Mouse (Mus musculus): ENCODE measurements around the gene Rd3l.

The Rd3l gene

DNA sequence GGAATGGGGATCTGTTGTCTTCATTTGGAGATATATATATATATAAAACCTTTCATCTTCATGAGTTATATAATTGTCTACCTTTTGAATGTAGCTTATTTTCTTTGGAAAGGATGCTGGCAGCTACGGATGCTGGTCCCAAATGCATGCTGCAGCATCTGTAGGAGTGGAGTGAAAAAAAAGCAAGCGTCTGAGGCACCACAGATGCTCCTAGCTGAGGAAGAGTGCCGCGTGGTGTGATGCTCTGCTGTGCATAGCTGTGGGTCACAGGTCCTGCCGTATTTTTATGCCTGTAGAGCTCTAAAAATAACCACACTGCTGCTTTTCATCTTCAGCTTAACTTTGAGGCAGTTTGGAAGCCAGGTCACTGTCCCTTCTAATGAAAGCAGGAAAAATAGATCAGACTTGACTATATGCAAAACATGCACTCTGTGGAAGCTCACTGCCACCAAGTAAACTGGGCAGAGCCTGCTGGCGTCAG lies at the start of gene Rd3l:
Gene Rd3l (minus strand): TSS at position 431 of the 481 bp plus-strand sequence.
- DNase-seq (ENCODE audit: low spot score) = no peak

DNA sequence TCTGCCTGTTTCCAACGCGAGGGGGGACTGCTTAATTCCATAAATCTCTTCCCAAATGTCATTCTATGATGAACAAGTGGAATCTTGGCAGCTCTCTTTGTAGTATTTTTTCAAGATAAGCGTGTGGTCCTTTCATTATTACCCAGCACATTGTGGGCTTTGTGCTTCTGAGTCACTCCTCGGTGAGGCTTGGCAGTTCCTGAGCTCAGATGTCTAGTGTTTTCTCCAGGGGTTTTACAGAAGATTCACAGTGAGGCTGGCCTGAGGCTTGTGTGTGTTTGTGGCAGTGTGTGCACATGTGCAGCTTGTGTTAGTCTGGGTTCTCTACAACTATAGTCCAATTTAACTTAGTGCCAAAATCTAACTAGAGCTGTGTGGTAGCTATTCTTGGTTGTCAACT lies 46.3 kb upstream of the Rd3l start:
- no peak for DNase-seq (ENCODE audit: low spot score)

DNA sequence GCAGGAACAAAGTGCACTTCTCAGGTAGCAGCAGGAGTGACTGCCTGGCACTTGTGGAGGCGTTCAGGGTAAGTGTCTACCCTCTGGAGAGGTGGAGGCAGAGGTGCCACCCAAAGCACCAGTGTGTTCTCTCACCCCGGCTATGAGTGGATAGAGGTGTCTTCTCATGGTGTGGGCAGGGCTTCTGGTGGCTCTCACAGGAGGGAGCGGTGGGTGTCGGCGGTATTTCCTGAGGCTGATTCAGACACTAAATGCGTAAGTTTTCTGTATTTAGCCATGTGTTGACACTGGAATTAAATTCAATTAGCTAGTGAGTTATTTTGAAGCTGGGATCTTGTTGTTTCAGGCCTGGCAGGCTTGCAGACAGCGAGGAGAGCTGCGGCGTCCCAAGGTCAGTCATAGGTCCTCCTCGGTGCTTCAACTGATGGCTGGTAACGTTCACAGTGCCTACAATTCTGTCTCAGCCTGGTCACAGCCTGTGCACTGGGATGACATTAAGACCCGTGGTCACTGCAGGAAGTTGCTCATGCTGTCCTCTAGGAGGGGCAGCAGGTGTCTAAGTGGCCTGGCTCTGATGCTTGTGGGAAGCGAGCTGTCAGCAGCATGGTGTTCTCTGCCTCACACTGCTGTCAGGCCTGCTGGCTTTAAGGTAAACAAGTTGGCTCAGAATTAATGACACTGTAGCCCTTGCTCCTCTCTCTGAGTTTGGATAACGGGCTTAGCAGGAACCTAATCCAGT lies 45.0 kb upstream of the Rd3l start:
- no peak for DNase-seq (ENCODE audit: low spot score)

DNA sequence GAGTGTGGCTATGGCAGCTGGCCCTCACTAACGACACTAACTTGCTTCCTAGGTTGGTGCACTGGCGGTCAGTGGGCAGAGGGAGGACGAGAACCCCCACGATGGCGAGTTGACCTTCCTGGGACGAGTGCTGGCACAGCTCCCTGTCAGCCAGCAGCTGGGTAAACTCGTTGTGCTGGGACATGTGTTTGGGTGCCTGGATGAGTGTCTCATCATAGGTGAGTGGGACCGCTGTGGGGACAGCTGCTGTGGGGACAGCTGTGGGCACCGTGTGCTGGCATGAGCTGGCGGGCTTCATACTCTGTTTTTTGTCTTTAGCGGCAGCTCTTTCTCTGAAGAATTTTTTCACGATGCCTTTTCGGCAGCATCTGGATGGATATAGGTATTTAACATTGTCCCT lies 44.3 kb upstream of the Rd3l start:
- no peak for DNase-seq (ENCODE audit: low spot score)

DNA sequence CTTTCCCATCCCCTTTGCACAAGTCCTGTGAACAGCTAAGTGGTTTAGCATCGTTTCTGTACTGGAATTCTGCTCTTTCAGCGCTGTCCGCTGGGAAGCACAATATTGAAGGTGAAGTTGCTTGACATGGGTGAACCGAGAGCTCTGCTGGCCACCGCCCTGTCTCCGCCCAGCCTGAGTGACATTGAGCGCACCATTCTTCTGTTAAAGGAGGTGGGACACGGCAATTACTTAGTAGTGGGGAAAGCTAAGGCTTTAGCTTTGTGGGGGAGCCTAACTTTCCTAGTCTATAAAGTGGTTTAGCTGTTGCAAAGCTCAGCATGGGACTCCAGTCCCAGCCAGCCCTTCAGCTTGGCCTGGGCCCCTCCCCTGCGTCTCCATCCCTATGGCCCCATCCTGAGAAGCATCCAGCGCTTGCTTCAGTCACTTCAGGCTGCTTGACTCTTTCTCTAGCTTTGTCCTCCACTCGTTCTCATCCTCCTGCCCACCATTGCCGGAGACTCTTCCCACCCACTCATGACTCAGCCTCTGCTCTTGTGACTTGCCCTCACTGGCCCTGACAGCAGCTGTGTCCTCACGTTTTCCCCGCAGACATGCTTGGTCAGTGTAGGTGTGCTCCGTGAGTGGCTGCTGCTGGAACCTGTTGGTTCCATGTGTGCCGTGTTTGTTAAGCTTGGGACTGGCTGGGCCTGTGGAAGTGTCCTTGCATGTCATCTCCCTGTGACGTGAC lies 43.6 kb upstream of the Rd3l start:
- DNase-seq (ENCODE audit: low spot score) = no peak

DNA sequence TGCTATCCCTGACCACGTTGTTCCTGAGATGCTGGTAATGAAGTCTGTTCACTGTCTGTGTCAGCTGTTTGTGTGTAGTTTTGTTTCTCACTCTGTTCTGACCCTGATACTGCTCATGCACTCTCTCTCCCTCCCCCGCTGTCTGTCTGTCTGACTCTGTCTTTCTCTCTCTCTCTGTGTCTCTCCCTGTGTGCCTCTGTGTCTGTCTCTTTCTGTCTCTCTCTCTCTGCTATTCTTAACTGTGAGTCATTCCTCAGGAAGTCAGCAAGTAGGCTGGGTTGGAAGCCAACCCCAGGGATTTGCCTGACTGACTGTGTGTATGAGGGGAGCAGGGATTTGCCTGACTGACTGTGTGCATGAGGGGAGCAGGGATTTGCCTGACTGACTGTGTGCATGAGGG lies 42.2 kb upstream of the Rd3l start:
- DNase-seq (ENCODE audit: low spot score) = no peak

DNA sequence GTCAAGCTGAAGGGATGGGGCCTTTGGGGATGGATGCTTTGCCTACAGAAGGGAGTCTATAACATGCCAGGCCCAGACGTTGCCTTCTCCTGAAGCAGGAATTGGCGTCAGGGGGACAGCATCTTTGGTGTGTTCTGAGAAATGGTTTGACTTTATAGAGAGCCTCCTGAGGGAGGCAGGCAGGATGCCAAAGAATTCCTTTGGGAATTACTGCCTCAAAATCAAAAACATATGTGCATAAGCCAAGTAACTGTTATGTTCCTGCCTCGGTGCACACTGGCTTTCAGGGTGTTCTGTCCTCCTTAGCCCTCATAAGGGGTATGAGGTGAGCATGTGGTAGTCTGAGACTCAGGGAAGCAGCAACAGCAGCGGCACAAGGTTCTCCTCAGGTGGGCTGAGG lies 35.2 kb upstream of the Rd3l start:
- no peak for DNase-seq (ENCODE audit: low spot score)

DNA sequence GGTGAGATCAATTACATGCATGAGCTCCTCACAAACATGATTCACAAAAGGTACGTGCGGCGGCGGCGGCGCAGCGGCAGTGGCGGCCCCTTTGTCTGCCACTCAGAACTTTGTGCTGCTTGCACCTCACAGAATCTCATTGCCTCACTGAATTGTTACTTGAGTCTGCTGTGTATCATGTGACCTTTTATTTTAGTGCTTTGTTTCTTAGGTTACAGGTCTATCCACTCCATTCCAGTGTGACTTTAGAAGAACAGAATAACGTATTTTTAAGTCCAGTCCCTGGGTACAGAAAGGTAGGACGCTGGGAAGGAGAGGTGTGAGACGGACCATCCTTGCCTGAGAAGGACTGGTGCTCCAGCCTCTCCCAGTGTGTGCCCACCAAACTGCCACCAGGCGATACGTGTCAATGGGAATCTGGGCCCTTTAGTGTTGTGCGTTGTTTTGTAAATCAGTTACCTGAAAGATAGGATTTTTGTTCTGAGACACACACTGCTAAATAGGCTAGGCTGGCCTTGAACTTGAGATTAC lies 32.2 kb upstream of the Rd3l start:
- DNase-seq (ENCODE audit: low spot score) = no peak

DNA sequence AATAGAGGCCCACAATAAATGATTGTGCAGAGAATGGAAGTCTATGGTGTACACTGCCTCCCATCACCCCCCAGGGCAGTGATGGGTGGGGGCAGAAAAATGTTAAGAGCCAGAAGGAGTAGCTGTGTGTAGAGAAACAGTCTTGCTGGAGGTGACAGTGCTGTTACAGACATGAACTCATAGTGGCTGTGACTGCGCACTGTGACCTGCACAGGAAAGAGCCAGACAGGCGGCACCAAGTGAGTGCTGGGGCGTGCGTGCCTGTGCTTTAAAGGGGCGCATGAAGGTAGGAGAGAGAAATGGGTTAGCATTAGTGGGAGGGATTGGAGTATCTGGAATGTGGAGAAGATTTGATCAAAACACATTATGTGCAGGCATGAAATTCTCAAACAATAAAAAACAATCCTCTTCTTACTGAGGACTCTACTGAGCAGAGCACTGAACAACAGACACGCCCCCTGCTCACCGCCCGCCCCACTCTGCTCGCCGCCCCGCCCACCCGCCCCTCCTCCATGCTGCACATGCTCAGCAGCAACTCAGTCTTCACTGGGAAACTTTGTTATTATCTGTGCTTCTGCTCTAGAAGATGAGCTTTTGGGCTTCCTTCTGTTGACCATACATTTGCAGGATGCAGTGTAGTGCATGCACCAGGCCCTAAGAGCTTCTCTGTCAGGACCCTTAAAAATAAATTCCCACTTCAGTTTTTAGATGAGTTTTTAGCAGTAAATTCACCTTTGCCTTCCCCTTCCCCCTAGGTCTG lies 31.6 kb upstream of the Rd3l start:
- DNase-seq (ENCODE audit: low spot score) = no peak

DNA sequence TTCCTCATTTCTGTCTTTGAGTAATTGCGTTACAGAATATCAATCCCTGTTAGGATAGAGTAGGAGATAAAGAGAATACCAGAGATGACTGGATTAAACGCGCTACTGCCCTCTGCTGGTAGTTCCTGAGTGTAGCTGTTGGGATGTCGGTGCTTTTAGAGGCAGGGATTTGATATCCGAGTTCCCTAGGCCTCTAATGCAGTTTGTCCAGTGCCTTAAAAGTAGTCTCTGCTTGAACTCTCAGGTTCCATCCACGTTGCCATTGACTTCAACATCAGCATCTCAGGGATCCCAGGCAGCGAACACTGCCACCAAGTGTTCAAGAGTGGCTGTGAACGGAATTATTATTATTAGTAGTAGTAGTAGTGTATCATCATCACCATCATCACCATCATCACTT lies 20.1 kb upstream of the Rd3l start:
- DNase-seq (ENCODE audit: low spot score) = no peak

DNA sequence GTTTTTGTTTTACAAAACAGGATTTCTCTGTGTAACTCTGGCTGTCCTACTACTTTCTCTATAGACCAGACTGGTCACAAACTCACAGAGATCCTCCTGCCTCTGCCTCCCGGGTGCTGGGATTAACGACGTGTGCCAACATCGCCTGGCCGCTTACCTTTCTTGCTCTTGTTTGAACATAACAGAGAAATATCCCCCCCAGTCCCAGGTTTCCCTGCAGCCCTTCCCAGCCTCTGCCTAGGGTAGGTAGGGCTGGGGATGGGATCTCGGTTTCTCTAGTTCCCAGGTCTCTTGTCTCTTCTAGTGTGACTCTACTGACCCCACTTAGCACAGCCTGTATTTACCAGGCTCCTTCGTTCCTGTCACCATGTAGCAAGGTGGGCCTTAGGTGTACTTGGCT lies 18.6 kb upstream of the Rd3l start:
- DNase-seq (ENCODE audit: low spot score) = no peak

DNA sequence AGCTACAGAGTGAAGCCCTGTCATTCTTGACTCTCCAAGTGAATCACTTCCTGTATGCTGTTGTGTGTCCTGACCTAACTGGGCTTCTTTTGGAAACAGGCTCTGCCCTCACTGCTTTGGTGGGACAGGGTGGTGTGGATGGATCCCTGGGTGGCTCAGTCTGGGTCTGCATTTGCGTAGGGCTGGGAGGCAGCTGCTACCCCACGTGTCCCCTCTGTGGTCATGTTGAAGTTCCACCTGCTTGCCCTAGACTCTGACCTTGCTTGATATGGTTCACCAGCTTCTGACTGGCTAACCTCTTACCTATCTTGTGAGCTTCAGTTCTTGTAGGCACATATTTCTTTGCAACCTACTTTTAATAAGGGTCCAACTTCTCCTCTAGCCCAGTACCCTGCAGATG lies 14.0 kb upstream of the Rd3l start:
- no peak for DNase-seq (ENCODE audit: low spot score)

DNA sequence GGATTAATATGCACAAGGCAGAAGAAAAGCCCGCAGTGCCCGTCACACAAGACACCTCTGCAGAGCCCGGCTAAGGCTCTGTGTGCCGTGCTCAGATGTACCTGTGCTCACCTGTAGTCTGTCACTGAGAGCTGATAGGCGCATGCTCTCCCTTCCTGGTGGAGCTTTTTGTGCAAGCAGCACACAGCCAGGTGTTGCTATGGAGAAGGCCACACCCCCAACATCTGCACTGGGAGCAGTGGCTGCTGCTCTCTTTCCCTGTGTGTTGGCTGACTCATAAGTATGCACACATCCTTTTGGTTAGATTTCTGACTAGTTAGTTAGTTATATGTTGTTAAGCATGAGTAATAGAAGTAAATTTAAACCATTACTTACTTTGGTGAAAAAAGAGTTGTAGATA lies 11.5 kb upstream of the Rd3l start:
- DNase-seq (ENCODE audit: low spot score) = no peak

DNA sequence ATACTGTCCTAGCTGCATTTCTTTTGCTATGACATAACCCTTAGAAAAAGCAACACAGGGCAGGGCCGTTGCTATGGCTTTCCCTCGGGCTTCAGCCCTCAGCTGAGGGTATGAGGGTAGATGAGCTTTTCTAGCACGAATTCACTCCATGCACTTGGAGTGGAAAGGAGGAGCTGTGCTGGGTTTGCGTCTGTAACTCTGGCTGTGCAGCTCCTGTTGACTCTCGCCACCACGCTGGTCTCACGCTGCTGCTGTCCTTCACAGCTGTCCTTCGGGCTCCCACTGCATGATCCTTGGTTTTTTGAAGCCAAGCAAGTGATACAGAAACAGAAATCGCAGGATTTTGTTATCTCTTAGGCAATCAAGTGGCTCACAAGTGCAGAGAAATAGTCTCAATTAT lies 5.6 kb upstream of the Rd3l start:
- DNase-seq (ENCODE audit: low spot score) = no peak

DNA sequence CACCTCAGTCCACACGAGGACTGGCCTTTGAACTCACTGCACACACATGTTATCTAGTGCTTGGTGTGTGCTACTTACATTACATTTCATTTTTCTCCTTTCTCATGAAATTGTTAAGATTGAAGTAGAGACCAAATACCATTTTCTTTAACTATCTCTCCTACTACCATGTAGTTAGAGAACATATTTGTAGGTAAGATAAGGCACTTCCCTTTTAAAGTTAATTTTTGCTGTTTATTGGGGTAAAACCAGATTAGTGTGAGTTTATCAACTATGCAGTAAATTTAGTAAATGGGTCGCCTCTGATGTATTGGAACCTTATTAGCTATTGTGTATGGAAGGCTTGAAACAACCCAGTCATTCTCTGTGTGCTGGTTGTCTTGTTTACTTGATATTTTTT lies 2.0 kb upstream of the Rd3l start:
- no peak for DNase-seq (ENCODE audit: low spot score)

DNA sequence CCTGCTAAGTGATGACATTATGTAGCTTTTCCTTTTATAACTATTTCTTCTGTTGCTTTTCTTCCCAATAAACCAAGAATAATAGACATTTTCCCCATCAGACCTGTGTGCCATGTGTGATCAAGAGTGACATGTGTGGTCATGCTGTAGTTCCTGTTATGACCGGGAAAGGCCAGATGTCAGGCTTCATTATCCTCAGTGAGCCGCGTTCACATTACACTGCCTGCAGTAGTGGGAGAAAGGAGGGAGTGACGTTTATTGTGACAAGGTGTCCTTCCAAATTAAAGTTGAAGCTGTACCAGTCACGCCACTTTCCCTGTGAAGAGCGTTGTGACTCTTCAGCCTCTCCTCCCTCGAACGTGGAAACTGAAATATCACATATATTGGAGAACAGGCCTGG lies 714 bp upstream of the Rd3l start:
- DNase-seq (ENCODE audit: low spot score) = no peak

DNA sequence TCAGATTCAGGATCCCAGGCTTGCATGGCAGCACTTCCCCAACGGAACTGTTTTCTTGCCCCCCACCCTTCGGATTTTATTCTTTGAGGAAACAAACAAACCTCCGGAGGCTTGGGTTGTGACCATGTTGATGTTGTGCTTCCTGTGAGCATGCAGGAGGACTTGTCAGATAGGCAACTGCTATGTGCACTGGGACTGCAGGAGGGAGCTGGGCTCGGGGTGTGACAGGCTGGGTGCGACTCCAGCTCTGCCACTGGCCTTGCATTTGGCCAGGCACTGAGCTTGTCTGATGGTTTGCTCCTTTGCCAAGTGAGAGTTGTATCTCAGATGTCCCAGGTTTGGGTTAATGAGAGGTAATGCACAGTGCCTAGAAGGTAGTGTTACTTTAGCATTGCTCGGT lies 2.8 kb downstream of the Rd3l start:
- no peak for DNase-seq (ENCODE audit: low spot score)

DNA sequence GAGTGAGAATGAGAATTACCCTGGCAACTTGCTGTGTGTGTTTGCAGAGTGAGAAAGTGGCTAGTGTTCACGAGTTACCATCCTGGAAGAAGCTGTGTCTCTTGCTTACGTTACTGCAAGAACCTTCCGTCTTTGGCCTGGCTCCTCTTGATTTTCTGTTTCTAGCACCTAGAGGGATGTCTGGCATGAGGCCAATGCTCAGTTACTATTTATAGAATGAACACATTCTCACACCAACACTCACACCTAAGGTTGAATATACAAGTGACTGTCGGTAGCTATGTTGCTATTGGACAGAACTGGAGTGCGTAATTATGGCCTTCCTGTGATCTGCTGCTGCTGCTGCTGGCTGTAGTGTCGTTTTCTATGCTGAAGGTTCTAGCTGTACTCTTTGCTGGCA lies 4.0 kb downstream of the Rd3l start:
- DNase-seq (ENCODE audit: low spot score) = no peak

DNA sequence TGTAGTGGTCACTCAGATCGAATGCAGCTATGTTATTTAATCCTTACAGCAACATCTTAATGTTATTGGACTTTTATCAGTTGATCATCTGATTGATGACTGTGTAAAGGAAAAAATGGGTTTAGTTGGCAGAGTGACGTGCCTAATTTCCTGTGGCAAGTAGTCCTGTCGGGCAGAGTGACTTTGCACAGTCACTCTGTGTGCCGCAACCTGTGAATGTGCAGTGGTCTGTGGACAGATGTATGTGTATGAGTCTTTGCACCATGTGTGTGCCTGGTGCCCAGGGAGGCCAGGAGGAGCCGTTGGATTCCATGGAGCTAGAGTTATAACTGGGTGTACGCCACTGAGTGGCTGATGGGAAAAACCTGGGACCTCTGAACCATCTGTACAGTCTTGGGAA lies 6.5 kb downstream of the Rd3l start:
- DNase-seq (ENCODE audit: low spot score) = no peak

DNA sequence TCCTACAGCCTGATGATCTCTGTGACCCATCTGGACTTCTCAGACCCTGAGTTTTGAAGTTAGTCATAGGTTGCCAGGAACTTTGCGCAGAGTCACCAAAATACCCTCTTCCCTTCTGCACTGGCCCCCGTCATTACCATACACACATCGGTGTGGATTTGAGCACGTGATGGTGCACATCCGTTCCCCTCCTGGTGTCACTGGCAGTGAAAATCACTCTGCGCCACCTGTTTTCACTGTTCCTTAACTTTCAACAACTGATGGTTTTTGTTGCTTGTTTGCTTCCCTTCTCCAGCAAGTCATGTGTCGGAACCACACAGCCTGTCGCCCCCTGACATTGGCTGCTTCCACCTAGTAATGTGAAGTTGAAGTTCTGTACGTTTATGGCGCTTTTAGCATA lies 8.6 kb downstream of the Rd3l start:
- no peak for DNase-seq (ENCODE audit: low spot score)

DNA sequence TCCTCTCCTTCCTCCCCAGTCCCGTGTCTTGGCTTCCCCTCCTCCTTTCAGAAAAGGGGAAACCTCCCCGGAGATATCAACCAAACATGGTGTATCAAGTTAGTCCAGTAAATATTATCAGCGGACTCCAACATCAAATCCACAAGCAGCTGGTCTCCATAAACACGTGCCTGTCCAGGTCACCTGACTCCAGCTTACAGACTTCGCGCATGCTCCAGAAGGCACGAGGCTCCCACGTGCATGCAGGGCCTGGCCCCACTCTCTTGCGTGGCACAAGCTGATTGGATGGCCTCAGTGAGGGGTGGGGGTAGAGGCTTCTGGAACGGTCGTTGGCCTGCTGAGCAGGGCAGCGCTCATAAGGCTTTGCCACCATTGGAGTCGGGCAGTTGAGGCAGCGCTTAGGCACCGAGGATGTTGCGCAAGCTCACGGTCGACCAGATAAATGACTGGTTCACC lies 9.9 kb downstream of the Rd3l start, which contains the start of gene Tdrd9:
Gene Tdrd9 (plus strand): TSS at position 329 of the 456 bp plus-strand sequence.
- no peak for DNase-seq (ENCODE audit: low spot score)

DNA sequence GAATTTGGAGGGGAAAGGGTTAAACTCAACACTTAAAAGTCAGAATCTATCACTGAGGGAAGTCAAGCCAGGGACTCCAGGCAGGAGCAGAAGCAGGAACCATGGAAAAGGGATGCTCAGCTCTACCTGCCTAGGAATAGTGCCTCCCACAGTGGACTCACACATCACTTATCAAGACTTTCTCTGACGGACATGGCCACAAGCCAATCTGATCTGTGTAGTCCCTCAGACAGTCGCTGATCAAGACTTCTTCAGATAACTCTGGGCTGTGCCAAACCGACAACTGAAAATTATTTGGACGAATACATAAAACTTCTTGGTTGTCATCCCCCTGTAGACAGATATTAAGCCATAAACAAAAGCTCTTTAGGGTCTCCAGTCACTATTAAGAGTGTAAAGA lies 11.0 kb downstream of the Rd3l start:
- DNase-seq (ENCODE audit: low spot score) = no peak
